Mouse (Mus musculus) gastrocnemius, postnatal 14 days (tissue): ENCODE data around the gene Prox1. TPM values are rescaled to one million over a fixed set of nuclear protein-coding genes. Genes with fewer than 3 reads are reported as not detected.
A peak's percentile ranks its signal among the peaks of the same experiment; 100 is the strongest.

Source experiments
- DNase-seq: peaks from one replicate; pipeline ENCODE4 v3.0.0; 2021; ENCODE audit warnings: mixed read lengths
- intact Hi-C: fragments of 180-260 bp; cut with DNase I; formaldehyde crosslinking; loops from one replicate; pipeline ENCODE4 v1.15.1; 2025; ENCODE audit warnings: low total_unique reads
- total RNA-seq, 2 experiments: library from RNA; stranded (reverse); gene quantifications; 2 replicates each; pipeline ENCODE4 v1.2.3; 2021

Prox1 gene
- total RNA-seq, 2 experiments from 2014 or later, result 4.1 to 5.7 TPM

- intact Hi-C loops, result no loop called here
- DNase-seq, result no peak
Observed at GRCm38 (mm10) chr1:190174671-190175661, 4.5 kb upstream of the Prox1 start.

GRCm38 (mm10) chr1:190174231-190174630, 3.7 kb upstream of the Prox1 start:
- no peak for DNase-seq
- intact Hi-C loops, result no loop called here

GRCm38 (mm10) chr1:190173596-190173995, 3.1 kb upstream of the Prox1 start:
- intact Hi-C loops, result no loop called here
- DNase-seq, result no peak

DNA sequence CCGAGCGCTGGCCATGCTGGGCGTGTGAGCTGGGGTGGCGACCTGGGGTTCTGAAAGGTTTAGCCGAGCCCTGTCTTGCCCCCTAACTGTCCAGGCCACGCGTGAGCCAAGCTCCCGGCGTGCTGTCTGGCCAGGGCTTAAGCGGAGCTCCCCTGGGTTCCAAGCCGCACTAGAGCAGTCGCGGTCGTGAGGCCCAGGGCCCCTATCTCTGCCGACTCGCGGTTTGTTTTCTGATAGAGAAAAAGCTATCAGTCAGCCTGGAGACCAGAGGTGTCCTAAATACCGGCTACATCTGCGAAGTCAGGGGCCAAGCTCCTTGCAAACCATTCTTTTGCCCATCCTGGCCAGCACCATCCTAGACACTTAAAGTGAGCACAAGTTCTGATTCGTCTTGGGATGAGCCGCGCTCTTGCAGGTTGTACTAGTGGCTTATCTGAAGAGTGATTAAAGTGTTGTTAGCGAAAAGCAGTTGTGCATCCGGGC, 2.5 kb upstream of the Prox1 start:
- intact Hi-C loops, result no loop called here
- DNase-seq, result no peak

DNA sequence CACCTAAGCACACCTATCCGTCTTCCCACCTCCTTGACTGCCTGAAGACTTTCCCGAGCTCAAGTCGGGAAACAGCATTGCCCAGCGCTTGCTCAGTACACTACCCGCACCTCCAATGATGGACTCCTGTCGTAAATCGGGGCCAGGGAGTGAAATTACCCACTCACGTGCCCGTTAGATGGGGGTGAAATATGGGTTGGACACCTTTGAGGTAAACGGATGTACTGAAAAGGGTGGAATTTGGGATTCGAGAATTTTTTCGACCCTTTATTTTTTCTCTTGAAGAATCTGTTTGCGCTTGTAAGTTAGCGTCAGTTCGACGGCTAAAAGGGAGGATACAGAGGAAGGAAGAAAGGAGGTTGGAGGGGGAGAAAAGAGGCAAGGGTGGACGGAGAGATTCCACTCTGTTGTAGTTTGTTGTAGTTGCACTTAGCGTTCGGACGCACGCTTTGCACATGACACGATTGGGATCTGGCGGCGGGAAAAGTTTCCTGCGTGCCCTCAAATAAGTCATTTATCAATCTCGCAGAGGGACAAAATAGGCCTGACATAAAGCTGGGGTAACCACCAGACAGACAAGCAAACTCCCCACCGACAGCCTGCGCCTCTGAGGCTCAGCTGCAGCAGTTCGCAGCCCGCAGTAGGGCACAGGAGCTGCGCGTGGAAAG, 1.9 kb upstream of the Prox1 start:
- intact Hi-C loops, result no loop called here
- DNase-seq, result no peak

- intact Hi-C loops, result no loop called here
- DNase-seq, result no peak
Observed at GRCm38 (mm10) chr1:190171750-190172149, 1.2 kb upstream of the Prox1 start.

GRCm38 (mm10) chr1:190171341-190171740, 827 bp upstream of the Prox1 start:
- DNase-seq, result no peak
- intact Hi-C loops, result no loop called here

DNA sequence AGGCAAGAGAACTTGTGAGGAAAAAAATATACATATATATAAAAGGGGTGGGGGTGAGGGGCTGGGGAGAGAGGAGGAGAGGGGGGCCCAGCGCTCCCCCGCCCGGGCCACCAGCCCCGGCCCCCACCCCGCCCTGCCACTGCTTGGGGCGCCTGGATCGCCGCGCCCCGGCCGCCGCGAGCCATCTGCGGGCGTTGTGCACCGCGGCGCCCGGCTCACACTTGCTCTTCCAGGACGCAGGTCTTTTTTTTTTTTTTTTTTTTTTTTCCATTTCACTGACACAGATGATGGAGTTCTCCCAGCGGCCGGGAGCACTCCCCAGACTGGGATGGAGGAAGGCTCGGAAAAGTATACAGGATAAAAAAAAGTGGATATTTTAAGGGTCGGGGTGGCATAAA, 304 bp upstream of the Prox1 start:
- intact Hi-C loops, result no loop called here

DNA sequence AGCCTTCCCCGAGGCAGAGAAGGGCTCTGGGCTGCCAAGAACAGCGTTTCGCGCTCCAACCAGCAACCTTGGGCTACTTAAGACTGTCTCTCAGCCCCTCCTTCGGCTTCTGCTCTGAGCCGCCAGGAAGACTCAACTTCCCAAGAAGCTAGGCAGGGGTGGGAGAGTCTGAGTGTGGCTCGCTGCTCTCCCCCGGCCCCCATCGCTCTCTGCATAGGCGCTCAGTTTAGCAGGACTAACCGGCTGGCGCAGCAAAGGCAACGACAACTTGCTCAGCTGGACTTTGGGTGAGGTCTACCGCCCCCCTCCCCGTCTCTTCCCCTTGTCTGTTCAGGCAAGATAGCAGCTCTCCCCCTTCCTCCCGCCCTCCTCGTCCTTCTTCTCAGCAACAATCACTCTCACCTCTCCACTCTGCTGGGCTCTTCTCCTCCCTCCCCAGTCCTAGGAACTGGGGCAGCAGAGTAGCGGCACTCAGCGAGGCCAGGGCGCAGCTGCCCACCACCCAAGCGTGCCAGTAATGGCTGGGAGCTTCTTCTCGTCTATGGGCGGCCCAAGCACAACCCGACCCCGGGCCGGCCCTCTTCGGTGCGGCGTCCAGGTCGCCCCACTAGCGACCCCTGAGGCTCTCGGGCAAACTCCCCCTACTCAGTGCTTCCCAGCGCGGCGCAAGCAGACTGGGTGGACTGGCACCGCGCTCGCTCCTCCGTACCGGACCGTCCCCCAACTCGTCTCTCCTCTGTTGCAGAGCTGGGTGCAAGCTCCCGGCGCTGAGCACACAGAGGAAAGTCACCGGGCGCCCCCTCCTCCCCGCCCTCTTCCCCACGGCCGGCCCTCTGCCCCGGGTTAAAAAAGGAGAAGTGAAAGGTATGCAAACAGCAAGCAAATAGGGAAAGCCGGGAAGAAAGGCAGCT, 1.5 kb downstream of the Prox1 start:
- intact Hi-C loops, result no loop called here
- no peak for DNase-seq

More for the DNA sequence above, 304 bp upstream of the Prox1 start:
- no peak for DNase-seq

DNA sequence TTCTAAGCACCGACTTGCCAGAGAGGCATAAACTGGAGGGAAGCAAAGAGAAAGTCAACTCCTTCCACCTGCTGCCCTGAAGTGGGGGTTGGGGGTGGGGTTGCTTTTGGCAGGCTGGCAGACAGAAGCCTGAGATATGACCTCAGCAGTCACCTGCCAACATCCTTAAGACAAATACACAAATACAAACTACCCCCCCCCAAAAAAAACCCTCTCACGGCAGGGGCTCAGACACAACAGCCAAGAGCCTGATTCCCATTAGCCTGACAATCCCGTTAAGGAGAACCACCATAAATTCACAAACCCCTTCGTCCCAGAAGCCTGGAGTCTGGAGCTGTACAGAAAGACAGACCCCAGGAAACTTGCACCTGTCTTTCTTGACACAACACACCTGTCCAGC, 2.4 kb downstream of the Prox1 start:
- DNase-seq, result no peak
- intact Hi-C loops, result no loop called here

GRCm38 (mm10) chr1:190167609-190168008, 2.9 kb downstream of the Prox1 start:
- intact Hi-C loops, result no loop called here

DNA sequence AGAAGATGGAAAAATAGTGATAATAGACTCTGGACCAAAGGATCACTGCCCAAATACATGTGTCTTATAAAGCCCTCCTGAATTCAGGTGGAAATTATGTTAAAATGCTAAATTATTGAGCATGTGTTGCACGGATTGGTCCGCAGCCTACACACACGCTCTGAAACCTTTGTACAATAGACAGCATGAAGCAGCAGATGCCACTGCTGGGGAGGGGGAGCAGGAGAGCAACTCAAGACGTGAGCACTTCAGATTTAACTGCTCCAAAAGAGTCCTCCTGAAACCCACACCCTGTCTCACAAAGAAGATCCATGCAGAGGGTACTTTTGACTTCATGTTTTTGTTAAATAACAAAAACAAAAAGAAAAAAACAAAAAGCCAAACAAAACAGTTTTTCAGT, 5.0 kb downstream of the Prox1 start:
- no peak for DNase-seq
- intact Hi-C loops, result no loop called here

More at GRCm38 (mm10) chr1:190167609-190168008, 2.9 kb downstream of the Prox1 start:
- no peak for DNase-seq

DNA sequence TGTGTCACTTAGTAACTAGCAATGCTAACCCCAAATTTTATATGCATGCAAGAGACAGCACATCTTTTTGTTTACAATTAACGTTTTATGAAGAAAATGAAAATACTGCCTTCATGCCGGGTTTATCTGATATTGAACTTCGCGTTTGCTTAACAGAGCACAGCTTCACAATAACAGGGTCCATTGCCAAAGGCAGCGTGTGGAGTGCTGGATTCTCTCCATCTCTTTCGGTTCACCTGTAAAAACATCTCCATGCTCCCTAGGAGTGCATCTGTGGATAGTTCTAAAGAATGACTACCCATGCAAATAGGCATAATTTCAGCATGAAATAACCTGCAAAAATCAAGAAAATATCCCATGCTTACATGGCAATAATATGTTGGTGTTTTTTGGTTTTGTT, 7.0 kb downstream of the Prox1 start:
- DNase-seq, result no peak
- intact Hi-C loops, result no loop called here

DNA sequence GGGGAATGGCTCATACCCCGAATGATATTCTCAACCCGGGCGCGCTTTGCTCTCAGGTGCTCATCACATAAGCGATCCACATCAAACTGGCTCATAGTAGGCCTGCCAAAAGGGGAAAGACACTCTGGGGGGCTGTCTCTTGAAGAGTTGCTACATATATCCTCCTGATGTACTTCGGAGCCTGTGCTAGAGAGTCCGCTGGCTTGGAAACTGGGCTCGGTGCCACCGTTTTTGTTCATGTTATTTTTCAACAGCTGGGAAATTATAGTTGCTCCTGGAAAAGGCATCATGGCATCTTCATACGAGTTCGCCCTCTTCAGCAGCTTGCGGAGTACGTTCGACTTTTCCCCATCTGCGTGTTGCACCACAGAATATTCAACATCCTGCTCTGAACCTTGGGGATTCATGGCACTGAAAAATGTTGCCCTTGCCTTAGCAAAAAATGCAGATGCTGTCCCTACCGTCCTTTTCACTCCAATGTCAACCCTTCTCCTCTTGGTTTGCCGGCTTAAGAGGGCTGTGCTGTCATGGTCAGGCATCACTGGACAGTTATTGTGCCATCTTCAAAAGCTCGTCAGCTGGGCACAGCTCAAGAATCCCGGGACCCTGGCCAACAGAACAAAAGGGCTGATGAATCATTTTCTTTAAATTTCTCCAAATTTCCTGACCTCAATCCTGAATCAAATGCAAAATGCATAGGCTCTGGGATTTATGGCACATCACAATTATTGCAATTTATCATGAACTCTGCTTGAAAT, 8.6 kb downstream of the Prox1 start:
- intact Hi-C loops, result no loop called here
- peak; percentile 41 for DNase-seq

- intact Hi-C loops, result no loop called here
- DNase-seq, result no peak
Observed at GRCm38 (mm10) chr1:190161288-190161687, 9.2 kb downstream of the Prox1 start.

DNA sequence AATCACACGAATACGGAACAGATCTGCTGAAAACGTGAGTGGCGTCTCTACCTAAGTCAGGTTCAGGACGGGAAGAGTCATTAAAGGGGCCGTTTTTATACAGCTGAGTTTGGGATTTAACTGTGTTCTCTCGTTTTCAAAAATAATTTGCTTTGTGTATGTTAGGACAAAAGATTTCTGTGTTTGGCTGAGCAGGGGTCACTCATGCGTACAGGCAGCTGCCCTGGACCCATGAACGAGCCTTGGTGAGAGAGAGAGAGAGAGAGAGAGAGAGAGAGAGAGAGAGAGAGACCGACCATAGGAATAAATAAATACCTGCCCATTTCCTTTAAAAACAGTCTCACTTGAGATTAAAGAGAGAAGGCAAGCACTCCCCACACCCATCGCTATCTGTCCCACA, 11.1 kb downstream of the Prox1 start:
- no peak for DNase-seq
- intact Hi-C loops, result no loop called here

- no peak for DNase-seq
- intact Hi-C loops, result no loop called here
Observed at GRCm38 (mm10) chr1:190155751-190156150, 14.8 kb downstream of the Prox1 start.

DNA sequence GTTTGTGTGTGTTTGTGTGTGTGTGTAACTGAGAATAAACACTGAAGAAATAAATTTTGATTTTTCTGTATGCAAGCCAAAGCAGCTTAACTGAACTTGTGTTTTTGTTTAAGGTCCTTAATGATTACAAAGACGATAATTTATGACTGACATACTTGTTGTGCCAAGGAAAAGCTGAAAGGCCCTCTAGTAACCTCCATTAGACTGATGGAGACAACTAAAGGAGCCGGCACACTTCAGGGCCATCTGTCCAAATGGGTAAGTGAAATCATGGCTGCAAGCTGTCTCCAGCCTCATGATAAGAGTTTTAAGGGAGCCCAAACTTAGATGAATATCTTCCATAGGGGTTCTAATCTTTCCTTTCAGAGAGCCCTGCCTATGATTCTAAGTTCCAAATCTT, 15.5 kb downstream of the Prox1 start:
- intact Hi-C loops, result no loop called here
- no peak for DNase-seq

DNA sequence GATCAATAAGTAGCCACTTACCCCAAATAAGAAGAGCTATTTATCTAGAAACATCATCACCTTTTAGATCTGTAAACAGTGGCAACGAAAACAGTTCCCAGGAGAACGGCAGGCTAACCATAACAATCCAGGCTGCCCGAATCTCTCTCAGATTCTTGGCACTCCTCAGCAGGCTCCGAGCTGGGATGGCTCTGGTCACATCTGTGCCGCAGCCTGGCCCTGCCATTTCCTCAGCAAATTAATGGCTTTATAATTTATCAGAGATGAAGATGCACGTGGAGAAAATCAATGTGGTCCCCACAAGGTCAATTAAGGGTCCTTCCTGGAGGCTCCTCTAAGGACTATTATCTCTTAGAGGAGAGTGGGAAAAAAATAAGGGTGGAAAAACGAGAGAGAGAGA, 16.2 kb downstream of the Prox1 start:
- no peak for DNase-seq
- intact Hi-C loops, result no loop called here
